Mouse (Mus musculus) intestine, postnatal 0 days (tissue): ENCODE measurements around the gene L1cam. TPM values are rescaled to one million over a fixed set of nuclear protein-coding genes. Genes with fewer than 3 reads are reported as not detected.
A peak's percentile ranks its signal among the peaks of the same experiment; 100 is the strongest.

Experiments used
- ATAC-seq: fragments of 200-750 bp; cut with Nextera tagmentation; 2 replicates; pipeline ENCODE4 v1.8.0; 2017; ENCODE audit warnings: mild to moderate bottlenecking, moderate TSS enrichment, moderate library complexity
- H3K27ac ChIP-seq: fragments of 300-500 bp; sonication (generic); 2 replicates; pipeline ENCODE4 v1.5.1; 2014; ENCODE audit warnings: mild to moderate bottlenecking, low read depth, low read length, moderate library complexity
- H3K27me3 ChIP-seq: fragments of 300-500 bp; sonication (generic); replicated peaks from 2 replicates; pipeline ENCODE4 v1.6.1; 2014; ENCODE audit warnings: low read length, mixed read lengths; ENCODE audit not compliant: control insufficient read depth, insufficient read depth
- H3K36me3 ChIP-seq: fragments of 300-500 bp; sonication (generic); 2 replicates; pipeline ENCODE4 v1.6.1; 2014; ENCODE audit warnings: mild to moderate bottlenecking, moderate library complexity; ENCODE audit not compliant: control insufficient read depth, insufficient read depth
- H3K4me1 ChIP-seq: fragments of 300-500 bp; sonication (generic); replicated peaks from 2 replicates; pipeline ENCODE4 v1.6.1; 2014; ENCODE audit warnings: antibody characterized with exemption, low read length, mixed read lengths; ENCODE audit not compliant: control insufficient read depth, insufficient read depth
- H3K4me2 ChIP-seq: fragments of 300-500 bp; sonication (generic); replicated peaks from 2 replicates; pipeline ENCODE4 v1.6.1; 2014; ENCODE audit warnings: low read depth, mild to moderate bottlenecking, moderate library complexity
- H3K4me3 ChIP-seq: fragments of 300-500 bp; sonication (generic); 2 replicates; pipeline ENCODE4 v1.5.1; 2014; ENCODE audit warnings: low read depth, low read length
- H3K9ac ChIP-seq: fragments of 300-500 bp; sonication (generic); 2 replicates; pipeline ENCODE4 v1.6.1; 2014; ENCODE audit warnings: mild to moderate bottlenecking, low read depth, low read length
- H3K9me3 ChIP-seq: fragments of 300-500 bp; sonication (generic); 2 replicates; pipeline ENCODE4 v1.6.1; 2016; ENCODE audit warnings: mixed run types; ENCODE audit not compliant: control insufficient read depth
- CTCF ChIP-seq: sonication (generic); IDR thresholded peaks from 2 replicates; pipeline ENCODE4 v1.5.1; 2016; ENCODE audit warnings: low read depth, mild to moderate bottlenecking, control low read depth, antibody characterized with exemption, moderate library complexity
- WGBS: fragments of 180-500 bp; shearing (Covaris S2); extraction: QIAGEN DNeasy Blood & Tissue Kit; methylation state at CpG from one replicate; pipeline ENCODE4 v1.1.7; 2014; 5-methylcytosine and 5-hydroxymethylcytosine counted together
- polyA plus RNA-seq: library from polyadenylated mRNA; unstranded; fragments of >200 nt; fragmentation: Nextera tagmentation; extraction: Ambion mirVana; gene quantifications from 2 replicates; pipeline ENCODE4 v1.2.1, GENCODE M21; 2015

Gene L1cam
- polyA plus RNA-seq, 1 experiment from 2014 or later = 3.2 TPM

GRCm38 (mm10) chrX:73911156-73911555 lies 15.3 kb upstream of the L1cam start:
- no peak overlapping the region for H3K9ac ChIP-seq
- no peaks in the 10 kb centered on the region for H3K9me3 ChIP-seq
- H3K4me3 ChIP-seq = peak overlapping the region; percentile 9; the same call in 1 of the 2 replicates

DNA sequence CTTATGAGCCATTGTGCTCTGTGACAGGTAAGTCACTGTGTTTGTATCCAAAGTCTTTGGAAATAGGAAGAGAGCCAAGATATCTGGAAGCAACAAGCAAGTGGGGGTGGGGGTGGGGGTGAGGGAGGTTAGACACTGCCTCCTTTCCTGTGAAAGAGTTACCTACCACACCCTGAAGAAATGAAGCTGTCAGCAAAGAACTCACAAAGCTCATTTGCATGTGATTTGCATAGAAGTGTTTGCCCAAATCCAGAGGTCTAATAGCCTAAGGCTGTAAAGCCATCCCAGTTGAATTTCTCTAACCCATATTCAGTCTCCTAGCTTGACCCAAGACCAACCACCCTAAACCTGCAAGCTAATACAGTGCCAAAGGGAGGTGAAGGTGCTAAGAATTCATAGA lies 14.5 kb upstream of the L1cam start:
- TF ChIP-seq CTCF = no peak
- Histone ChIP-seq H3K27me3 (no peaks in the 10 kb centered on the region), H3K4me3 (no peak overlapping the region), H3K9ac (no peak overlapping the region), H3K4me2 (no peak overlapping the region; the same call in 1 of the 2 replicates), H3K9me3 (no peaks in the 10 kb centered on the region), H3K4me1 (no peaks in the 10 kb centered on the region), H3K36me3 (no peaks in the 10 kb centered on the region), H3K27ac (no peak overlapping the region)
- no peak for ATAC-seq

More at GRCm38 (mm10) chrX:73911156-73911555, 15.3 kb upstream of the L1cam start:
- TF ChIP-seq CTCF = no peak
- H3K4me1 ChIP-seq = no peaks in the 10 kb centered on the region
- no peak for ATAC-seq
- H3K4me2 ChIP-seq = peak overlapping the region; percentile 51
- H3K27ac ChIP-seq = peak overlapping the region; percentile 50; the same call in 1 of the 2 replicates
- H3K36me3 ChIP-seq = no peaks in the 10 kb centered on the region
- 29% methylated on average over 26 of the region's 26 CpGs for WGBS
- no peaks in the 10 kb centered on the region for H3K27me3 ChIP-seq

DNA sequence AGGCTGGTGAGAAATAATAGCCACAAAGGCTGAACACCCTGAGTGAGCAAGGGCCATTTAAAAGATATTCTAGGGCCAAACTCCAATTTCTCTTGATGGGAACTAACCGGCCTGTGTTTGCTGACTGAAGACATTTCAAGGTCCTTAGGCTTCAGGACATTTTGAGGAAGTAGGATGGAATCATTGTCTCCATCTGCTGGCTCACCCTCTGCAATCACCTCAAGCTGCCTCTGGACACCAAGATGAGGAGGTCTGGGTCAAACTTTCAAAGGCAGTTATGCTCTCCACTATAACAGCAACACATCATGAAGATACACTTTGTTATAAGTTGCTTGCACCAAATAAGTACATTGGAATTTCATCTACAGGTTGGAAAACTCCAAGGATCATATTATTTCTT lies 14.1 kb upstream of the L1cam start:
- Histone ChIP-seq H3K4me1 (no peaks in the 10 kb centered on the region), H3K9ac (no peak overlapping the region), H3K27ac (no peak overlapping the region), H3K4me2 (no peak overlapping the region), H3K9me3 (no peaks in the 10 kb centered on the region), H3K27me3 (no peaks in the 10 kb centered on the region), H3K36me3 (no peaks in the 10 kb centered on the region), H3K4me3 (no peak overlapping the region)
- WGBS = 48% methylated on average over 1 of the region's 1 CpGs
- ATAC-seq = no peak
- no peak for TF ChIP-seq CTCF

- no peaks in the 10 kb centered on the region for H3K36me3 ChIP-seq
- peak; percentile 49 for TF ChIP-seq CTCF
- H3K4me1 ChIP-seq = no peaks in the 10 kb centered on the region
- H3K9ac ChIP-seq = no peak overlapping the region
- no peak overlapping the region for H3K27ac ChIP-seq
- H3K4me3 ChIP-seq = no peak overlapping the region
- WGBS = 80% methylated on average over 3 of the region's 3 CpGs
- no peak for ATAC-seq
- H3K27me3 ChIP-seq = no peaks in the 10 kb centered on the region
- H3K9me3 ChIP-seq = no peaks in the 10 kb centered on the region
- no peak overlapping the region for H3K4me2 ChIP-seq
Measured at GRCm38 (mm10) chrX:73897959-73898358, 2.1 kb upstream of the L1cam start.

- H3K36me3 ChIP-seq = no peaks in the 10 kb centered on the region
- H3K4me1 ChIP-seq = no peaks in the 10 kb centered on the region
- 87% methylated on average over 14 of the region's 14 CpGs for WGBS
- H3K9ac ChIP-seq = no peak overlapping the region
- H3K9me3 ChIP-seq = no peaks in the 10 kb centered on the region
- no peak for TF ChIP-seq CTCF
- no peak for ATAC-seq
- no peaks in the 10 kb centered on the region for H3K27me3 ChIP-seq
- no peak overlapping the region for H3K4me2 ChIP-seq
- no peak overlapping the region for H3K4me3 ChIP-seq
- H3K27ac ChIP-seq = no peak overlapping the region
Measured at GRCm38 (mm10) chrX:73892833-73893232, 3.1 kb downstream of the L1cam start.

- no peaks in the 10 kb centered on the region for H3K4me1 ChIP-seq
- 53% methylated on average over 6 of the region's 6 CpGs for WGBS
- H3K4me2 ChIP-seq = no peak within 1 kb of the TSS
- no peaks in the 10 kb centered on the region for H3K36me3 ChIP-seq
- H3K9ac ChIP-seq = no peak within 1 kb of the TSS
- H3K9me3 ChIP-seq = no peaks in the 10 kb centered on the region
- no peak within 1 kb of the TSS for H3K27ac ChIP-seq
- no peaks in the 10 kb centered on the region for H3K27me3 ChIP-seq
- TF ChIP-seq CTCF = no peak
- H3K4me3 ChIP-seq = no peak within 1 kb of the TSS
- ATAC-seq = no peak
Measured at GRCm38 (mm10) chrX:73891551-73892152, 4.3 kb downstream of the L1cam start, which contains the start of gene Avpr2. TSS of gene Avpr2 (plus strand) at chrX:73892102.
